Mouse (Mus musculus): ENCODE data around the gene Cfap46. TPM values are rescaled to one million over a fixed set of nuclear protein-coding genes. Genes with fewer than 3 reads are reported as not detected.

Cfap46 gene
- polyA plus RNA-seq, 1 experiment from 2014 or later: 1.0 TPM

DNA sequence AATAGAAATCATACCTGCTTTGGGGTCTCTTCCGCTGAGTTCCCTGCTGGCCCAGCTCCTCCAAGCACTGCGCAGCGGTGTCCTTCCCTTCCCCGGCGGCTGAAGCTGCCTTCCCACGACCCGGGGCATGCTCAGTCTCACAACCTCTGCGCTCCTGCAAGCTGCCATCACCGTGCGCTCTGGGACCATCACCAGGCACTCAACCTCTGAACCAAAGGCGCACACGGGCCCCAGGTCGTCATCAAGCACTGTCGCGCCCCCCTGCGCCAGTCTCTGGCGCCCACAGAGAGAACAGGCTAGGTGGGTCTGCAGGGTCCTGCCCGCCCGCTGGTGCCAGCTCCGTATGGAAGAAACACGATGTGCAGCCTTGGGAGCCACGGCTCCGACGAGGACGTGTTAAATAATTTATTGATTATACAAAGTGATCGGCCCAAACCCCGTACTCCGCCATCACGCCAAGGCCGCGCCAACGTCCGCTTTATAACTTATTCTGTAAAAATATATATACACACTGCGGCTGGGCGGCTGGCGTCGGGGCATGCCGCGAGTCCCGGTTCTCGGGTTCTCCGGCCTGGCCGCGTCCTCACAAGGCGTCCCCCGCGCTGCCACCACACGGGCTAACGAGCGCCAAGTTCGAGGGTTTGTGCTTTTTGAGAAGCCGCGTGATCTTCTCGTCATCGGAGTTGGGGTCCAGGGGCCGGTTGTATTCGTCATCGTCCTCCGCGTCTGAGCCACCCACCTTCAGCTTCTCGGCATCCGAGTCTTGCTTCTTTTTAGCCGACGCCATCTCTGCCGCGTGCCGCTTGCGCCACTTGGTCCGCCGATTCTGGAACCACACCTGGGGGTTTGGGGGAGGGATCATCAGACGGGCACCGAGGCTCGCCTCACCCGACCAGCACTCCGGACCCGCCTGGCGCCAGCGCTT, 102.5 kb downstream of the Cfap46 start:
- Histone ChIP-seq H3K4me2 (replicated peaks; ENCODE audit: low read depth, low read length) (peak overlapping the region; percentile 74), H3K27ac (ENCODE audit: low read depth, low read length) (no peak overlapping the region), H3K9ac (ENCODE audit: low read depth, low read length) (peak overlapping the region; percentile 54), H3K4me1 (replicated peaks; ENCODE audit: control insufficient read depth, insufficient read depth, low read length) (peaks cover 9% of the 10 kb centered on the region; the same call in 1 of the 2 replicates), H3K36me3 (ENCODE audit: control insufficient read depth, insufficient read depth, low read length) (no peaks in the 10 kb centered on the region), H3K9me3 (ENCODE audit: control insufficient read depth, low read length) (no peaks in the 10 kb centered on the region), H3K4me3 (ENCODE audit: low read depth, low read length) (peak overlapping the region; percentile 47), H3K27me3 (ENCODE audit: control insufficient read depth, insufficient read depth, low read length) (peaks cover 92% of the 10 kb centered on the region)
- 2% methylated on average over 78 of the region's 78 CpGs for WGBS
- ATAC-seq (ENCODE audit: low FRiP score) (no peak), DNase-seq (ENCODE audit: low spot score) (peak; percentile 69)

- peaks cover 74% of the 10 kb centered on the region for H3K27me3 ChIP-seq (ENCODE audit: control insufficient read depth, insufficient read depth, low read length)
- 0 out of 2 replicates have a peak, but pooled peaks cover 4% of the 10 kb centered on the region for H3K4me1 ChIP-seq (replicated peaks; ENCODE audit: control insufficient read depth, insufficient read depth, low read length)
- H3K4me3 ChIP-seq (ENCODE audit: low read depth, low read length): peak overlapping the region; percentile 47
- H3K4me2 ChIP-seq (replicated peaks; ENCODE audit: low read depth, low read length): peak overlapping the region; percentile 23
- no peak overlapping the region for H3K27ac ChIP-seq (ENCODE audit: low read depth, low read length)
- no peaks in the 10 kb centered on the region for H3K36me3 ChIP-seq (ENCODE audit: control insufficient read depth, insufficient read depth, low read length)
- ATAC-seq (ENCODE audit: low FRiP score) (no peak), DNase-seq (ENCODE audit: low spot score) (peak; percentile 19)
- H3K9ac ChIP-seq (ENCODE audit: low read depth, low read length): peak overlapping the region; percentile 23; the same call in 1 of the 2 replicates
- WGBS: 47% methylated on average over 21 of the region's 21 CpGs
- no peaks in the 10 kb centered on the region for H3K9me3 ChIP-seq (ENCODE audit: control insufficient read depth, low read length)
Observed at GRCm38 (mm10) chr7:139579261-139579905, 104.2 kb downstream of the Cfap46 start.

DNA sequence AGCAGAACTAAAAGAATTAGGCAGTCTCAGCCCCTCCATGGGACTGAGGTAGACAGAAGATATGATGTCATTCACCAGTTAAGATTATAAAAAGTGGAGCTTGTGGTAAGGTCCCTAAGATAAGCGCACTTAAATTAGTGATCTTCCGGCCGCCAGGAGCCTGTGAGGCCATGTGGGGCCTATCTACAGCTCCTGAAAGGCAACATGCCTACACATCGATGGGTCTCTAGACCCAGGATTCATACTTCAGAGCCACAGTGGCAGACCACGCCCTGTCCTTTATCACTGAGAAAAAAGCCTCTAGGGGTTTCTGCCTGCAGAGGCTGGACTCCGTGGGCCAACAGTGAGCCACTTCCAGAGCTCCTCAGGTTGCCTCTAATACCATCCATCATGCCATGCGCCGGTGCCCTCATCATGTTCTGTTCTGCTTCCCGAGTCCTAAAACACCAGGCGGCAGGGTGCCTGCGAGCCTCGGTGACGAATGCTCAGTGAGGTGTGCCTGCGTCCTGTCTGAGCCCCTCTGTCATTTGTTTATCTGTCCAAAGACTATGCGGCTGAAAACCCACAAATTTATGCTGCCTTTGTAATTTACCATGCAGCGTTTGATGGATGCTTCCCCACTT, 107.4 kb downstream of the Cfap46 start:
- ATAC-seq (ENCODE audit: low FRiP score) (no peak), DNase-seq (ENCODE audit: low spot score) (no peak)
- Histone ChIP-seq H3K9me3 (ENCODE audit: control insufficient read depth, low read length) (no peaks in the 10 kb centered on the region), H3K4me3 (ENCODE audit: low read depth, low read length) (no peak overlapping the region), H3K4me2 (replicated peaks; ENCODE audit: low read depth, low read length) (no peak overlapping the region), H3K9ac (ENCODE audit: low read depth, low read length) (no peak overlapping the region), H3K27me3 (ENCODE audit: control insufficient read depth, insufficient read depth, low read length) (peaks cover 44% of the 10 kb centered on the region), H3K4me1 (replicated peaks; ENCODE audit: control insufficient read depth, insufficient read depth, low read length) (no peaks in the 10 kb centered on the region), H3K27ac (ENCODE audit: low read depth, low read length) (no peak overlapping the region), H3K36me3 (ENCODE audit: control insufficient read depth, insufficient read depth, low read length) (no peaks in the 10 kb centered on the region)
- WGBS: 69% methylated on average over 16 of the region's 16 CpGs

DNA sequence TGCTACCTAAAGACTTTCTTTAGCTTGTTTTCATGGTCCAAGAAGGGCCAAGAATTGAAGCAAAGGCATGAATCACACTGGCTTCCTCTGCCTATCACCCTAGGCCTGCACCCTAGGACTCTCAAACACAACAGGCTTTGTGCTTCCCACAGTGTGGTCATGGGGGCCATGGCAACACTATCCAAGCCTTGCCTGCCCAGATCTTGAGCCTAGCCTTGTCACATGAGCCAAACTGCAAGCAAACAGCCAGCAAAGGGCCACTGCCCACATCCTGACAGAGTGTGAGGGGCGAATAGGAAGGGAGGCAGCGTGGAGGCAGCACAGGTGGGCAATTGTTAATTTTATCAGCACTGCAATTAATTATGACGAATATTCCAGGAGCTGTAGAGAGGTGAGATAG, 111.0 kb downstream of the Cfap46 start:
- H3K27me3 ChIP-seq (ENCODE audit: control insufficient read depth, insufficient read depth, low read length): peaks cover 14% of the 10 kb centered on the region
- no peaks in the 10 kb centered on the region for H3K9me3 ChIP-seq (ENCODE audit: control insufficient read depth, low read length)
- no peak overlapping the region for H3K4me2 ChIP-seq (replicated peaks; ENCODE audit: low read depth, low read length)
- no peak for ATAC-seq (ENCODE audit: low FRiP score)
- no peaks in the 10 kb centered on the region for H3K36me3 ChIP-seq (ENCODE audit: control insufficient read depth, insufficient read depth, low read length)
- no peak overlapping the region for H3K9ac ChIP-seq (ENCODE audit: low read depth, low read length)
- WGBS: 90% methylated on average over 3 of the region's 3 CpGs
- no peak overlapping the region for H3K4me3 ChIP-seq (ENCODE audit: low read depth, low read length)
- no peak overlapping the region for H3K27ac ChIP-seq (ENCODE audit: low read depth, low read length)
- DNase-seq (ENCODE audit: low spot score): no peak
- no peaks in the 10 kb centered on the region for H3K4me1 ChIP-seq (replicated peaks; ENCODE audit: control insufficient read depth, insufficient read depth, low read length)

GRCm38 (mm10) chr7:139570788-139571187, 112.8 kb downstream of the Cfap46 start:
- no peak overlapping the region for H3K4me2 ChIP-seq (replicated peaks; ENCODE audit: low read depth, low read length)
- 95% methylated on average over 5 of the region's 5 CpGs for WGBS

GRCm38 (mm10) chr7:139566533-139566932, 117.1 kb downstream of the Cfap46 start:
- H3K27ac ChIP-seq (ENCODE audit: low read depth, low read length): no peak overlapping the region
- WGBS: 67% methylated on average over 8 of the region's 8 CpGs
- H3K9ac ChIP-seq (ENCODE audit: low read depth, low read length): no peak overlapping the region
- no peaks in the 10 kb centered on the region for H3K4me1 ChIP-seq (replicated peaks; ENCODE audit: control insufficient read depth, insufficient read depth, low read length)
- ATAC-seq (ENCODE audit: low FRiP score) (peak; percentile 68), DNase-seq (ENCODE audit: low spot score) (no peak)
- no peaks in the 10 kb centered on the region for H3K9me3 ChIP-seq (ENCODE audit: control insufficient read depth, low read length)
- no peak overlapping the region for H3K4me2 ChIP-seq (replicated peaks; ENCODE audit: low read depth, low read length)
- H3K4me3 ChIP-seq (ENCODE audit: low read depth, low read length): no peak overlapping the region
- H3K27me3 ChIP-seq (ENCODE audit: control insufficient read depth, insufficient read depth, low read length): peaks cover 5% of the 10 kb centered on the region; the same call in 1 of the 2 replicates
- no peaks in the 10 kb centered on the region for H3K36me3 ChIP-seq (ENCODE audit: control insufficient read depth, insufficient read depth, low read length)

More at GRCm38 (mm10) chr7:139570788-139571187, 112.8 kb downstream of the Cfap46 start:
- Histone ChIP-seq H3K4me1 (replicated peaks; ENCODE audit: control insufficient read depth, insufficient read depth, low read length) (no peaks in the 10 kb centered on the region), H3K36me3 (ENCODE audit: control insufficient read depth, insufficient read depth, low read length) (no peaks in the 10 kb centered on the region), H3K9me3 (ENCODE audit: control insufficient read depth, low read length) (no peaks in the 10 kb centered on the region), H3K27me3 (ENCODE audit: control insufficient read depth, insufficient read depth, low read length) (0 out of 2 replicates have a peak, but pooled peaks cover 6% of the 10 kb centered on the region), H3K4me3 (ENCODE audit: low read depth, low read length) (no peak overlapping the region), H3K27ac (ENCODE audit: low read depth, low read length) (no peak overlapping the region), H3K9ac (ENCODE audit: low read depth, low read length) (no peak overlapping the region)
- ATAC-seq (ENCODE audit: low FRiP score) (no peak), DNase-seq (ENCODE audit: low spot score) (no peak)

DNA sequence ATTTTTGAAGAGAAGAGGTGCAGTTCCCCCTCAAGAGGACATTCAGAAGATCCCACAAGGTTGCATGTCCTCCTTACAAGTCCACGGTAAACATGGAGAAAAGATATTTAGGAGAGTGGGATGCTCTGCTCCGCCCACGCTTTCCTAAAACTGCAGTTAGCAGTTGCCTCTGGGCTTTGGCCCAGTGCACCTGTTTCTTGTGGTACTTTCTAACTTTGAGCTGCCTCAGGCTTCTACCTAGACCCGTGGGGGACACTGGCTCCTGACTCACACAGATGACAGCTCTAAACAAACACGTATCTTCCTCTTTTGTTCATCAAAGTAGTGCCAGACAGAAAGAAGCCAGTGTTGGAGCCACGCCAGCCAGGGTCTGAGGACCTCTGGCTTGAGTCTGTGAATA, 117.6 kb downstream of the Cfap46 start:
- Histone ChIP-seq H3K36me3 (ENCODE audit: control insufficient read depth, insufficient read depth, low read length) (no peaks in the 10 kb centered on the region), H3K9ac (ENCODE audit: low read depth, low read length) (no peak overlapping the region), H3K4me1 (replicated peaks; ENCODE audit: control insufficient read depth, insufficient read depth, low read length) (no peaks in the 10 kb centered on the region), H3K27me3 (ENCODE audit: control insufficient read depth, insufficient read depth, low read length) (peaks cover 7% of the 10 kb centered on the region; the same call in 1 of the 2 replicates), H3K4me2 (replicated peaks; ENCODE audit: low read depth, low read length) (no peak overlapping the region), H3K27ac (ENCODE audit: low read depth, low read length) (no peak overlapping the region), H3K9me3 (ENCODE audit: control insufficient read depth, low read length) (no peaks in the 10 kb centered on the region), H3K4me3 (ENCODE audit: low read depth, low read length) (no peak overlapping the region)
- DNase-seq (ENCODE audit: low spot score) (no peak), ATAC-seq (ENCODE audit: low FRiP score) (no peak)
- 69% methylated on average over 6 of the region's 6 CpGs for WGBS

- no peaks in the 10 kb centered on the region for H3K4me1 ChIP-seq (replicated peaks; ENCODE audit: control insufficient read depth, insufficient read depth, low read length)
- ATAC-seq (ENCODE audit: low FRiP score): no peak
- no peak overlapping the region for H3K9ac ChIP-seq (ENCODE audit: low read depth, low read length)
- 90% methylated on average over 2 of the region's 2 CpGs for WGBS
- H3K27ac ChIP-seq (ENCODE audit: low read depth, low read length): no peak overlapping the region
- peaks cover 16% of the 10 kb centered on the region for H3K27me3 ChIP-seq (ENCODE audit: control insufficient read depth, insufficient read depth, low read length)
- no peak for DNase-seq (ENCODE audit: low spot score)
- H3K9me3 ChIP-seq (ENCODE audit: control insufficient read depth, low read length): no peaks in the 10 kb centered on the region
- no peak overlapping the region for H3K4me2 ChIP-seq (replicated peaks; ENCODE audit: low read depth, low read length)
- no peak overlapping the region for H3K4me3 ChIP-seq (ENCODE audit: low read depth, low read length)
- H3K36me3 ChIP-seq (ENCODE audit: control insufficient read depth, insufficient read depth, low read length): no peaks in the 10 kb centered on the region
Observed at GRCm38 (mm10) chr7:139564161-139564560, 119.5 kb downstream of the Cfap46 start.

Data from hindbrain, embryonic 11.5 days (tissue).